Mouse (Mus musculus): ENCODE measurements around the gene Krr1. TPM values are rescaled to one million over a fixed set of nuclear protein-coding genes. Genes with fewer than 3 reads are reported as not detected.
A peak's percentile ranks its signal among the peaks of the same experiment; 100 is the strongest.

Krr1 gene
- total RNA-seq (2021) = 10 to 100 TPM; 22.1 to 24.9 TPM
- long read RNA-seq, experiment 1, full-length matches to known transcripts = 17 of 25 reads
- long read RNA-seq, experiment 1, partial matches to known transcripts = 1 of 25 reads
- long read RNA-seq, experiment 1, other reads (novel, unspliced or antisense) = 7 of 25 reads
- long read RNA-seq, experiment 2, full-length matches to known transcripts = 23 of 28 reads
- long read RNA-seq, experiment 2, partial matches to known transcripts = 0 of 28 reads
- long read RNA-seq, experiment 2, other reads (novel, unspliced or antisense) = 5 of 28 reads

GRCm38 (mm10) chr10:111972542-111973361, at the start of gene Krr1:
Gene Krr1, plus strand, starts transcription at chr10:111972664.
- peak; percentile 89 for DNase-seq

DNA sequence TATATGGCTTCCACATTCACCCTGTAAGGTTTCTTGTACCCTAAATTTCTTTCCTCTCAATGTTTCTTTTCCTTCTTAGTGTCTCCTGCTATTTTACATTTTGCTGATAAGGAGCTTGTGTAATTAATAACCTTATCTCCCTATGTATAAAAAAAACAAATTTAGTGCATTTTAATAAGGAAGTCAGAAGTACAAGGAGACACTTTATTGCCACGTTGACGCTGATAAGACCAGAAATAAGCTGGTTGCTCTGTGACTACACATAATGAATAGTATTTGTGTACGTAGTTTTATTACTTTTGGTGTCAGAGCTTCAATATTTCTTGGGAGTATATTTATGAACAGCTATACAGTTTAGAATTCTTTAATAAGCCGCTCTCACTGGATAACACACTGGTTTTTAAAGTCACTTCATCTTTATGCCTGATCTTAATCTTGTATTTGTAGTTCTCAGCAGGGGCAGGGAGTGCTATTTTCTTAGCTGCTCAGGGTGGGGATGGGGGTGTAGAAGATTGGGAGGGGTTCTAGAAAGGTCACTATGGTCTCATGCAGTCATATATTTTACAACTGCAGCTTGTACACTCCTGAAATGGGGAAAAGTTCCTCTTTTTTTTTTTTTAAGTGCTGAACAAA, 48.8 kb upstream of the Krr1 start:
- DNase-seq = no peak

DNA sequence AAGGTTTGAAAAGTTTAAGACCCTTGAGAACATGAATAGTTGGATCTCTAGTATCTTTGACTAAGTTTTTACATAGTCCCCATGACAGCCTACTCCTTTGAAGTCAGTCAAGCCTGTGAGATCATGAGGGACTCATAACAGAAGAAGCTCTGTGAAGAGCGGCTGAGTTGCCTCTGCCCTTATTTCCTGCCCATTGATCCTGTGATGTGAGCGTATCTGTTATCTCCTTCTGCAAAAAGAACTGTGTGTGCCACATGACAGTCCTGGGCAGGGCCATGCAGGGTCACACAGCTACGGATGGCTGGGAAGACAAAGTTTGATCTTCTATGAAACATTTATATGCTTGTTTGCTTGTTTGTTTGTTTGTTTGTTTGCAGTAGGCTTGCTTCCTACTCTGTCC, 48.3 kb upstream of the Krr1 start:
- DNase-seq = no peak

DNA sequence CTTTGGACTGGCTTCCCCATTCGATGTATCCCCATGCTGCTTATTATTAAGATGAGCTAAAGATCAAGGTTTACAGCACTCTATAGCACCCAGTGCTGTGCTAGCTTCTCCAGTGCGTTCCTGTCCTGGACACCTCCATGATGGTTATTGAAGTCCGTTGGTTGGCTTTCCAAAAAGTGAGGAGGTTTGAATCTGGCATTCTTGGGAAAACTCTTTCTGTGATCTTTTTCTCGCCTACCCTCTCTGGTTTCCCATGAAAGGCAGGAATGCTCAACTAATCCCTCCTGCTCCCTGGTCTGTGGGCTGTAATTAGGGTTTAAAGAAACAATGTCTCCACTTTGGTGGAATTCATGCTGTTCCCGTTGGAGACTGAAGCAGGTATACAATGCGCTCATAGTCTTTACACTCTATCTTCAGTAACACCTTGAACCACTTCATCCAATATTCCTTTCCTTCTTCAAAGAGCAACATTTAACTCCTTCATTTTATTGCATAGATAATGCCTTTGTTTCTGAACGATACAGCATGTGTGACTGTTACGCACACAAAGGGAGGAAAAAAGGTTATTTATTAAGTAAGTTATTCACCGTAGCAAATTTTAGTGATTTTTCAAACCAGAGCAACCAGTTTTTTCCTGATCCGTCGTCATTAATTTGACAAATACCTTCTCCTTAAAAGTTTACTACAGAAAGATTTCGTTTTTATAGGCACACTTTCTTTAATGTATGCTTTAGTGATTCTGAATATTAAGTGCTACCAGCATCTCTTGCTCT, 47.6 kb upstream of the Krr1 start:
- DNase-seq = no peak

GRCm38 (mm10) chr10:111925489-111925860, 47.0 kb upstream of the Krr1 start:
- DNase-seq = peak; percentile 60

DNA sequence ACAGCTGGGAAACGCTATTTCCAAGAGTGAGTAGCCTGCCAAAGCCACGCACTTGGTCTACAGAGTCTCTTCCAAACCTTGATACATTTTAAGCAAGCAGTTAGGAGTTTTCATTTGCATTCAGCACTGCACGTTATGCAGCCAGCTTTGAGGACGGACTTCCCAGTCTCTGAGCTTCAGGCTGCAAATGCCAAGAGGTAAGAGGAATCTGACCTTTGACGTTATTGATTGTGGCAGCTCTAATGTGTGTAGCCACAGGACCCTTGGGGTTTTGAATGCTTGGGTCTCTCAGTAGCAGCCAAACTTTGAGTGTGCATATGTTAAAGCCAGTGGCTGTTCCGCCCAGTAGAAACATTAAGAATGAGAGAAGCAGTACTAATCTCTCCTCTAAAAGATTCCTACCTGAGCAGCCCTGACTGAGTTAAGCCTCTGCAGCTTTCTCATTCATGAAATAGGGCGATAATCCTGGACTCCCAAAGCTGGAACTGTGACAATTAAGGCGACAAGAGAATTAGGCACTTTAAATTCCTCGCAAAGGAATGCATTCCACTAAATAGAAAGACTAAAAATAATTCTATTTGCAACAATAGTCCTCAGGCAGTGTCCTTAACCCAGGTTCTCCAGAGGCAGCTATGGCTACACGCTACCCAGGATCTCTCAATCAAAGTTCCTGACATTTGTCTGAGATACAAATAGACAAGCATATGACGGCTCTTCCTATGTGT, 39.7 kb upstream of the Krr1 start:
- no peak for DNase-seq

GRCm38 (mm10) chr10:111935207-111935606, 37.3 kb upstream of the Krr1 start:
- DNase-seq = no peak

DNA sequence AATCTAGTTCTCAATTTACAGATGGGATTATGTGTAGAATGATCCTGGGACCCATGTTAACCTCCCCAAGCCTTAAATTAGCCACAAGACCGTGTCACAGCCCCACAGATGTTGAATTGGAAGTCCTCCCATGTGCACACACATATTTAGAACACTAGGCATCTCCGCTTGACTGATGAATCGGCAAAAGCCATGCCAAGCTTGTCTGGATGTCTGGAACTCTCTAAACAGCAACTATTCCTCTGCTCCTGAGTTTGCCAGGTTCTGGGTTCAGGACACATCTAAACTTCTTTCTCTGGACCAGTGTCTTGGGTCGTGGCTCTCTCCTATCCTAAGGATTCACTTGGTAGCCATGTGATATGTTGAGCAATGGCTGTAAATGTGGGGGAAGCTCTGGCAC, 36.4 kb upstream of the Krr1 start:
- peak; percentile 18 for DNase-seq

DNA sequence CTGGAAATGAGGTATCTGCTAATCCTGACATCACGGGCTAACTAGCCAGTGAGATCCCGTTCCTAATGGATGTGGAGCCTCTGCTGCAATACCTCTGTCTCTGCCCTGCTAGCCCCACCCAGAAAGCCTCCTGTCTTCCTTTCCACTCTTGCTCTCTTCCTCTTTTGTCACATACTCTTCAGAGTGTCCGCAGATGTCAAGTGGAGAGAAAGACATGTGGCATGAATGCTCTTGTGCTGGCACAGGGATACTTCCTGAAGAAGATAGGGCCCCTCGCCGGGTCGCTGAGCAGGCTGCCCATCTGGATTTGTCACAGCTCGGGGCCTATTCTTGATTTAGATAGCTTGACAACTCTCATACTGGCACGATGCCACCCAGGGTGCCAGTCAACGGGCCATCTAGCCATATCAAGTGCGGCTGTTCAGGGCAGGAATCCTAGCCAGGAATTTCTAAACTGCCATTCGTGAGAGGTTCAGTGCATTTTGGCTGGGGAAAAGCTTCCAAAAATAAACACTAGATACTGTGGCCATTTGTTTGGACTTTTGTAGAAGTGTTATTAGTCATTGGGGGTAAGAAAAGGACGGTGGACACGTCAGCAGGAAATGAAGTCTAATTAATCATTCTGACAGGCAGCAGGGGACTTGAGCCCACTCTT, 35.8 kb upstream of the Krr1 start:
- DNase-seq = peak; percentile 71

- DNase-seq = no peak
Observed at GRCm38 (mm10) chr10:111937146-111937534, 35.3 kb upstream of the Krr1 start.

GRCm38 (mm10) chr10:111943026-111943425, 29.4 kb upstream of the Krr1 start:
- DNase-seq = no peak

DNA sequence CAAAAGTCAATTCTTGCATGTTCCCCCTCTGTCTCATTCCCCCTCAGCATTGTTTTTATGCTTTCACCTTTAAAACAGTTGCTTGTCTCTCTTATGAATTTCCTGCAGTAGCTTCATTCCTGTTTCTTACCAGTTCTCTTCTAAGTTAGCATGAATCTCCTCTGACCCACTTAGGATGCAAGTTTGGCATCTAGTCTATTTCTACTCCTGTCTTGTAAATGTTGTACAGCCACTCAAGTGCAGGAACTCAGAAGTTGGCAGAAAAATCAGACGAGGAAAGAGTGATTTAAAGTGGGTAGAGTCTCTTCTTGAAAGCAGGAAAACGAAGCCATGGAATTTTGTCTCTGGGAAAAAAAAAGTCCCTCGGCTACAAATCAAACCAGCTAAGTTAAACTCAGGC, 26.9 kb upstream of the Krr1 start:
- DNase-seq = no peak

- no peak for DNase-seq
Observed at GRCm38 (mm10) chr10:111948041-111948440, 24.4 kb upstream of the Krr1 start.

- no peak for DNase-seq
Observed at GRCm38 (mm10) chr10:111949008-111949407, 23.5 kb upstream of the Krr1 start.

DNA sequence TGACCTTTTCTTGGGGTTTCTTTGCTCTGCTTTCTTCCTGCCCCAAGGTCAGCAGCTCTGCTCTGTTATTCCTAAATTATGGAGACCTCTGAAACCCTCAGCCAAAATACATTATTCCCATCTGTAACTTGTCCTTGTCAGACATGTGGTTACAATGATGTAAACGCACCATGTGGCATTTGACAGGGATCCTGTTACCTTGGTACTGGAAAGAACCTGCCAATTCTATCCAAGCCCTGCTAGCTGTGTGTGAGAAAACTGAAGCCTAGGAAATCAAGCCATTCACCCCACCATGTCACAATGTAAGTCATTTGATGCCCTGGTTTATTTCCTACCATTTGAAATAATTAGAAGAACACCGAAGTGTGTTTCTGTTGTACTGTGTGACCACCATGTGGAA, 16.6 kb upstream of the Krr1 start:
- no peak for DNase-seq

GRCm38 (mm10) chr10:111957271-111958045, 15.0 kb upstream of the Krr1 start:
- no peak for DNase-seq

DNA sequence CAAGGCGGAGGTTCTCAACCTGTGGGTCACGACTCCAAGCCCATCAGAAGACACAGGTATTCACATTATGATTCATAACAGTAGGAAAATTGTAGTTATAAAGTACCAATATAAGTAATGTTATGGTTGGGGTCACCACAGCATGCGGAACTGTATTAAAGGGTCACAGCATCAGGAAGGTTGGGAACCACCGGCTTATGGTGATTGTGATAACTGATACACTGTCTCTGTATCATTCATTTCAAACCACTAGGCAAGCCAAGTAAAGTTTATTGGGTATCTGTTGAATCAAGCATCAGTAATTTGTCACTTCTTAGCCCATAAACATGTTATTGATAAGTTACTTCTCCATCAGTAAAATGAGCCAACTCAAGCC, 14.4 kb upstream of the Krr1 start:
- DNase-seq = no peak

DNA sequence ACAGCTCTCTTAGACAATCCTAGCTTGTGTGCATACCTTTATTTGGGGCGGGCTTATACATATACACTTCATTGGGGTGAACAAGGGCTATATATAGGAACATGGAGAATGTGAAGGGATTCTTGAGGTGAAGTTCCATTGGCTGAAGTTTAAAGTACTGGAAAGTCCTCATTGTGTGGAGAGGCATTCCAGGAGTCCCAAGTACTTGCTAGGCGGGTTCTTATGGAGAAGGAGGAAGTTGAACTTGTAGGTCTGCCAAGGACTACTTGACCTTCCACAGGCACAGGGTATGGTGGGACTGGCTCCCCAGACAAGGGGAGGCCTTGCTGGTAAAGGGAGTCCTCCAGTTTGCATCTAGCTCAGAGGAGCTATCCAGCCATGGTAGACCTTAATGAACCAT, 13.1 kb upstream of the Krr1 start:
- DNase-seq = no peak

DNA sequence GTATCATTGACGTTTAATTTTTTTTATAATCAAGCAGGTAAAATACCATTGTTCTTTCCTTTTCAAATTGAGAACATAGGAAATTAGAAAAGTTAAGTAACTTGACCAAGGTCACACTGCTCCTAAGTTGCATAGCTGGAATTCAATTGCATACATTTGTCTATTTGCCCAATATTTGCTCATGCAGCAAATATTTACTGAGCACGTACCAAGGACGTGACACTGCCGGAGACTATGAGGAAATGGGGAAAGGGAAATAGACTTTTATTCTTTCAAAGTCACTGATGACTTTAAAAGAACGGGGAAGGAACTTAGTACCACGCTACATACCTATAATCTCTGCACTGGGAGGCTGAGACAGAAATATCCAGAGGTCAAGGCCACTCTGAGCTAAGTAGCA, 12.0 kb upstream of the Krr1 start:
- no peak for DNase-seq

DNA sequence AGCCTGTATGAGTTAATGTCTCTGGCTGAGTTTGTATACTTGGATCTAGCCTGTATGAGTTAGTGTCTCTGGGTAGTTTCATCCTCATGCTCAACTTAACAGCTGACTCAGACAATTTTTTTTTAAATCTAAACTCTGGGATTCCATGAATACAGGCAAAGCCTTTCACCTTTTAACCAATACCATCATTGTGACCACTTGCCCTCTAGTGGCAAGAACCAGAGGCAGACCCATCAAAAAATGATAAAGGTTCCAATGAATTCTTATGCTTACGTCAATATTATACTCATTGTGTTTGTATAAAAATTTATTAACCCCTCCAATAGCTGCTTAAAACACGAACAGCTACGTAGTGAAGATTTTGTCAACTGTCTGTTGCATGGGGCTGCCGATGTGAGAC, 6.1 kb upstream of the Krr1 start:
- no peak for DNase-seq

DNA sequence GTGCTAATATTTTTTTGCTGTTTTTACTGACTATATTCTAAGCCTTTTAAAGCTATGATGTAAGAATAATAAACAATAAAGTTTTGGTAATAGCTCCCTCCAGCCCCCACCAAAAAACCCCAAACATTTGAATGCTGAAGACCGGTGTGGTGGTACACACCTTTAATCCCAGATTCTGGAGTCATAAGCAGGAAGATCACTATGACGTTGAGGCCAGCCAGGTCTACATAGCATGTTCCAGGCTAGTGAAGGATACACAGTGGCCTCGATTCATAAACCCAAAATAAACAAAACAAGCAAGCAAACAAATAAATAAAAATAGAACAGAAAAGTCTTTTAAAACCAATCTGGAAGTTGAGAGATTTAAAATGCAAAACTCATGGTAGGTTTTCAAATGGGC, 535 bp upstream of the Krr1 start:
- no peak for DNase-seq

Data from gastrocnemius, postnatal 25 days (tissue).